Mouse (Mus musculus): Measurements from ENCODE around the gene Gm10229. TPM values are rescaled to one million over a fixed set of nuclear protein-coding genes. Genes with fewer than 3 reads are reported as not detected.
"Not testable (repeated sequence)": the region's sequence is repeated elsewhere in the genome, so short reads cannot be mapped to it uniquely, and the experiment has no call there.

Gene Gm10229
- total RNA-seq (2021) = not detected

- intact Hi-C loops (cut with DNase I); DNase-seq (ENCODE audit: low spot score in 2 of 2): not testable (repeated sequence)
Observed at GRCm38 (mm10) chr16:89014984-89015383, at the start of gene Gm10229. Gene Gm10229 (plus strand): TSS chr16:89015284.

GRCm38 (mm10) chr16:89010659-89011058 lies 4.4 kb upstream of the Gm10229 start, which contains the start of gene Krtap22-2:
Gene Krtap22-2 (minus strand): TSS chr16:89010759.
- no peak for DNase-seq (ENCODE audit: low spot score in 2 of 2)
- intact Hi-C loops (cut with DNase I) = no loop called here

- intact Hi-C loops (cut with DNase I) = no loop called here
- DNase-seq (ENCODE audit: low spot score in 2 of 2) = no peak
Observed at GRCm38 (mm10) chr16:89013973-89014372, 1.1 kb upstream of the Gm10229 start.

GRCm38 (mm10) chr16:89031399-89031798 lies 16.3 kb downstream of the Gm10229 start, which contains the start of gene Krtap6-1:
Gene Krtap6-1 (plus strand): TSS chr16:89031699.
- DNase-seq (ENCODE audit: low spot score in 2 of 2); intact Hi-C loops (cut with DNase I): not testable (repeated sequence)

- DNase-seq (ENCODE audit: low spot score in 2 of 2) = not testable (repeated sequence)
Observed at GRCm38 (mm10) chr16:89041372-89041771, 26.3 kb downstream of the Gm10229 start, which contains the start of gene Gm10228. Gene Gm10228 (minus strand): TSS chr16:89041472.

GRCm38 (mm10) chr16:89047783-89048182 lies 32.7 kb downstream of the Gm10229 start, which contains the start of gene Krtap6-5:
Gene Krtap6-5 (minus strand): TSS chr16:89047883.
- intact Hi-C loops (cut with DNase I) = no loop called here

More at GRCm38 (mm10) chr16:89041372-89041771, 26.3 kb downstream of the Gm10229 start, which contains the start of gene Gm10228:
- intact Hi-C loops (cut with DNase I) = not testable (repeated sequence)

GRCm38 (mm10) chr16:89063902-89064301 lies 48.8 kb downstream of the Gm10229 start, which contains the start of gene 1110025L11Rik:
Gene 1110025L11Rik (minus strand): TSS chr16:89064002.
- DNase-seq (ENCODE audit: low spot score in 2 of 2); intact Hi-C loops (cut with DNase I): not testable (repeated sequence)

More at GRCm38 (mm10) chr16:89047783-89048182, 32.7 kb downstream of the Gm10229 start, which contains the start of gene Krtap6-5:
- DNase-seq (ENCODE audit: low spot score in 2 of 2) = no peak

Other genes starting within 250 kb of the Gm10229 start
- gene 2310057N15Rik, start 241.1 kb upstream of the Gm10229 start, total RNA-seq (2021) = not detected
- gene Gm5965, start 237.4 kb upstream of the Gm10229 start, total RNA-seq (2021) = not detected
- not detected for gene Gm20741, start 203.1 kb upstream of the Gm10229 start, total RNA-seq (2021)
- gene Krtap15, start 195.1 kb upstream of the Gm10229 start, total RNA-seq (2021) = not detected
- gene Krtap14, start 189.1 kb upstream of the Gm10229 start, total RNA-seq (2021) = not detected
- gene Krtap19-1, start 145.9 kb upstream of the Gm10229 start, total RNA-seq (2021) = not detected
- not detected for gene Krtap19-2, start 141.0 kb upstream of the Gm10229 start, total RNA-seq (2021)
- not detected for gene Krtap19-3, start 137.2 kb upstream of the Gm10229 start, total RNA-seq (2021)
- not detected for gene Krtap19-4, start 130.2 kb upstream of the Gm10229 start, total RNA-seq (2021)
- gene Krtap19-5, start 118.8 kb upstream of the Gm10229 start, total RNA-seq (2021) = not detected
- not detected for gene Krtap19-9b, start 83.0 kb upstream of the Gm10229 start, total RNA-seq (2021)
- gene Krtap16-3, start 52.4 kb upstream of the Gm10229 start, total RNA-seq (2021) = not detected
- not detected for gene Krtap22-2, start 4.5 kb upstream of the Gm10229 start, total RNA-seq (2021)
- gene Krtap6-1, start 16.4 kb downstream of the Gm10229 start, total RNA-seq (2021) = not detected
- not detected for gene Gm10228, start 26.2 kb downstream of the Gm10229 start, total RNA-seq (2021)
- not detected for gene Krtap6-5, start 32.6 kb downstream of the Gm10229 start, total RNA-seq (2021)
- not detected for gene 1110025L11Rik, start 48.7 kb downstream of the Gm10229 start, total RNA-seq (2021)
- not detected for gene Krtap6-3, start 68.7 kb downstream of the Gm10229 start, total RNA-seq (2021)
- gene Gm6358, start 125.6 kb downstream of the Gm10229 start, total RNA-seq (2021) = not detected
- gene Gm10061, start 135.8 kb downstream of the Gm10229 start, total RNA-seq (2021) = not detected
- not detected for gene Gm9789, start 142.7 kb downstream of the Gm10229 start, total RNA-seq (2021)
- not detected for gene Gm7735, start 154.2 kb downstream of the Gm10229 start, total RNA-seq (2021)
- gene 1110057P08Rik, start 159.5 kb downstream of the Gm10229 start, total RNA-seq (2021) = not detected
- gene Krtap20-2, start 190.6 kb downstream of the Gm10229 start, total RNA-seq (2021) = not detected

All from left cerebral cortex, postnatal 25 days (tissue).